Mouse (Mus musculus) kidney, postnatal 0 days (tissue): ENCODE data around the gene Slc25a22. TPM values are rescaled to one million over a fixed set of nuclear protein-coding genes. Genes with fewer than 3 reads are reported as not detected.
A peak's percentile ranks its signal among the peaks of the same experiment; 100 is the strongest.

Source experiments
- ATAC-seq: fragments of 200-750 bp; cut with Nextera tagmentation; replicated peaks from 2 replicates; pipeline ENCODE4 v1.8.0; 2017; ENCODE audit warnings: low read depth, moderate number of reproducible peaks, moderate TSS enrichment, moderate library complexity; ENCODE audit not compliant: low FRiP score
- DNase-seq: peaks from one replicate; pipeline ENCODE4 v3.0.0-alpha.2; 2016; ENCODE audit warnings: low spot score
- H3K27ac ChIP-seq: fragments of 300-500 bp; sonication (generic); 2 replicates; pipeline ENCODE4 v1.5.1; 2014; ENCODE audit warnings: mild to moderate bottlenecking
- H3K27me3 ChIP-seq: fragments of 300-500 bp; sonication (generic); 2 replicates; pipeline ENCODE4 v1.6.1; 2014; ENCODE audit warnings: low read length, mixed read lengths; ENCODE audit not compliant: insufficient read depth
- H3K36me3 ChIP-seq: fragments of 300-500 bp; sonication (generic); 2 replicates; pipeline ENCODE4 v1.6.1; 2014; ENCODE audit warnings: low read length, mixed read lengths; ENCODE audit not compliant: insufficient read depth
- H3K4me1 ChIP-seq: fragments of 300-500 bp; sonication (generic); replicated peaks from 2 replicates; pipeline ENCODE4 v1.6.1; 2014; ENCODE audit warnings: antibody characterized with exemption, low read length, mixed read lengths; ENCODE audit not compliant: insufficient read depth
- H3K4me2 ChIP-seq: fragments of 300-500 bp; sonication (generic); 2 replicates; pipeline ENCODE4 v1.6.1; 2014; ENCODE audit warnings: mild to moderate bottlenecking, low read length, moderate library complexity, mixed read lengths
- H3K4me3 ChIP-seq: fragments of 300-500 bp; sonication (generic); replicated peaks from 2 replicates; pipeline ENCODE4 v1.5.1; 2014; ENCODE audit warnings: low read depth, low read length
- H3K9ac ChIP-seq: fragments of 300-500 bp; sonication (generic); 2 replicates; pipeline ENCODE4 v1.6.1; 2014; ENCODE audit warnings: low read depth, low read length
- H3K9me3 ChIP-seq: fragments of 300-500 bp; sonication (generic); replicated peaks from 2 replicates; pipeline ENCODE4 v1.6.1; 2016; ENCODE audit warnings: low read length, inconsistent platforms, mixed read lengths
- CTCF ChIP-seq: IDR thresholded peaks from 2 replicates; pipeline ENCODE4 v1.5.1; 2016; ENCODE audit warnings: antibody characterized with exemption, low read depth, mild to moderate bottlenecking, moderate library complexity
- WGBS: fragments of 180-500 bp; shearing (Covaris S2); extraction: QIAGEN DNeasy Blood & Tissue Kit; methylation state at CpG from one replicate; pipeline ENCODE4 v1.1.7; 2014; 5-methylcytosine and 5-hydroxymethylcytosine counted together
- polyA plus RNA-seq: library from polyadenylated mRNA; unstranded; fragments of >200 nt; fragmentation: Nextera tagmentation; extraction: Ambion mirVana; gene quantifications from 2 replicates; pipeline ENCODE4 v1.2.1, GENCODE M21; 2015

Gene Slc25a22
- polyA plus RNA-seq, 1 experiment from 2014 or later = 15.8 TPM

- TF ChIP-seq CTCF = no peak
- H3K27ac ChIP-seq = no peak overlapping the region
- H3K4me2 ChIP-seq = no peak overlapping the region
- no peak for DNase-seq
- no peaks in the 10 kb centered on the region for H3K36me3 ChIP-seq
- peaks cover 6% of the 10 kb centered on the region for H3K4me1 ChIP-seq
- 46% methylated on average over 3 of the region's 3 CpGs for WGBS
- no peak for ATAC-seq
- H3K4me3 ChIP-seq = no peak overlapping the region
- H3K9ac ChIP-seq = no peak overlapping the region
- H3K27me3 ChIP-seq = no peaks in the 10 kb centered on the region
- no peaks in the 10 kb centered on the region for H3K9me3 ChIP-seq
Measured at GRCm38 (mm10) chr7:141388487-141389109, 49.1 kb downstream of the Slc25a22 start.

- Histone ChIP-seq H3K9ac (no peak overlapping the region), H3K27me3 (no peaks in the 10 kb centered on the region), H3K4me2 (no peak overlapping the region), H3K9me3 (no peaks in the 10 kb centered on the region), H3K4me3 (no peak overlapping the region), H3K27ac (no peak overlapping the region), H3K36me3 (no peaks in the 10 kb centered on the region), H3K4me1 (peaks cover 4% of the 10 kb centered on the region)
- TF ChIP-seq CTCF = no peak
- peak; percentile 28 for DNase-seq
- ATAC-seq = no peak
- 46% methylated on average over 2 of the region's 2 CpGs for WGBS
Measured at GRCm38 (mm10) chr7:141387807-141388486, 49.7 kb downstream of the Slc25a22 start.

DNA sequence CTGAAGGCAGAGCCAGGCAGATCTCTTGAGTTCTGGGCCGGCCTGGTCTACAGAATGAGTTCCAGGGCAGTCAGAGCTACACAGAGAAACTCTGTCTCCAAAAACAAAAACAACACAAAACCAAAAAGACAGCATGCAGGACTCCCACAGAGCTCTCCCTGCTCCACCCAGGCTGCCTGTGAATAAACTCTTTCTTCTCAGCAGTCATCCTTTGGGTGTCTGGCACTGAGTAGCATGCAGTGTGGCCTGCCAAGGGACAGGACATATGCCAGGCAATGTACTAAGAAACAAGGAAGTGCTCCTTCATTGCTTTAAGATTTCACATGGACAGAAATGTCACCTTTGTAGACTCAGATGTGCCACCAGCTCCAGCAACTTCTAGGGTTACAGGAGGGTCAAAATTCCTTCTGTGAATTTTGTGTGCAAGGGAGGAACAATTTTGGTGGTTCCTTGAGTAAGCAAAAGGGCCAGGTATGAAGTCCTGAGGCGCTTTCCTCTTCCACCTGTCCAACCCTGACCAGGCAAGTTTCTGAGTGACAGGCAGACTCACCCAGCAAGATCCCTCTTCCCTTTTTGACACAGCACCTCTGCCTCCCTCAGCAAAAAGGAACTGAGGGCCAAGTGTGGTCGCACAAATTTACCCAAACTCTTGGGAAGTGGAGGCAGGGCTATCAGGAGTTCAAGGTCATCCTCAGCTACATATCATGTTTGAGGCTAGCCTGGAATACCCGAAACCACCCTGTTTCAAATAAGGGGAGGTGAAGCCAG, 56.4 kb downstream of the Slc25a22 start:
- TF ChIP-seq CTCF = no peak
- ATAC-seq = no peak
- 75% methylated on average over 4 of the region's 4 CpGs for WGBS

More for the DNA sequence above, 56.4 kb downstream of the Slc25a22 start:
- H3K27me3 ChIP-seq = no peaks in the 10 kb centered on the region
- no peak for DNase-seq
- H3K4me2 ChIP-seq = no peak overlapping the region
- no peaks in the 10 kb centered on the region for H3K4me1 ChIP-seq
- no peak overlapping the region for H3K27ac ChIP-seq
- H3K4me3 ChIP-seq = no peak overlapping the region
- H3K36me3 ChIP-seq = no peaks in the 10 kb centered on the region
- H3K9me3 ChIP-seq = no peaks in the 10 kb centered on the region
- no peak overlapping the region for H3K9ac ChIP-seq

Other genes starting within 250 kb of the Slc25a22 start
- 91.5 and 95.5 TPM in 2 replicates for gene Hras, start 243.9 kb downstream of the Slc25a22 start, polyA plus RNA-seq
- gene Lrrc56, start 243.7 kb downstream of the Slc25a22 start, polyA plus RNA-seq = 9.9 and 10.8 TPM in 2 replicates
- 2.6 and 2.9 TPM in 2 replicates for gene Lmntd2, start 223.8 kb downstream of the Slc25a22 start, polyA plus RNA-seq
- gene Rassf7, start 222.0 kb downstream of the Slc25a22 start, polyA plus RNA-seq = 61.5 and 62.5 TPM in 2 replicates
- 37.2 and 39.8 TPM in 2 replicates for gene Phrf1, start 209.1 kb downstream of the Slc25a22 start, polyA plus RNA-seq
- gene Irf7, start 171.4 kb downstream of the Slc25a22 start, polyA plus RNA-seq = 14.5 and 21.1 TPM in 2 replicates
- gene Cdhr5, start 161.1 kb downstream of the Slc25a22 start, polyA plus RNA-seq = 40.1 and 41.2 TPM in 2 replicates
- gene Sct, start 158.8 kb downstream of the Slc25a22 start, polyA plus RNA-seq = 35.1 and 37.9 TPM in 2 replicates
- 1.8 and 2.2 TPM in 2 replicates for gene Drd4, start 145.9 kb downstream of the Slc25a22 start, polyA plus RNA-seq
- gene Deaf1, start 110.2 kb downstream of the Slc25a22 start, polyA plus RNA-seq = 64.1 and 64.2 TPM in 2 replicates
- gene Tmem80, start 110.2 kb downstream of the Slc25a22 start, polyA plus RNA-seq = 40.5 and 45.3 TPM in 2 replicates
- gene Eps8l2, start 99.0 kb downstream of the Slc25a22 start, polyA plus RNA-seq = 76.5 and 77.1 TPM in 2 replicates
- 420 and 440 TPM in 2 replicates for gene Taldo1, start 45.7 kb downstream of the Slc25a22 start, polyA plus RNA-seq
- gene Gatd1, start 23.8 kb downstream of the Slc25a22 start, polyA plus RNA-seq = 50.0 and 52.0 TPM in 2 replicates
- gene Cend1, start 8.4 kb downstream of the Slc25a22 start, polyA plus RNA-seq = 2.2 and 2.3 TPM in 2 replicates
- gene Pidd1, start 6.1 kb upstream of the Slc25a22 start, polyA plus RNA-seq = 3.6 and 5.1 TPM in 2 replicates
- gene Rplp2, start 9.5 kb upstream of the Slc25a22 start, polyA plus RNA-seq = 1,479 and 1,595 TPM in 2 replicates
- gene Pnpla2, start 17.3 kb upstream of the Slc25a22 start, polyA plus RNA-seq = 68.0 and 72.9 TPM in 2 replicates
- 16.1 and 20.5 TPM in 2 replicates for gene Cracr2b, start 23.2 kb upstream of the Slc25a22 start, polyA plus RNA-seq
- gene Cd151, start 29.5 kb upstream of the Slc25a22 start, polyA plus RNA-seq = 36.1 and 37.2 TPM in 2 replicates
- gene Polr2l, start 37.2 kb upstream of the Slc25a22 start, polyA plus RNA-seq = 68.5 and 72.2 TPM in 2 replicates
- gene Tspan4, start 37.3 kb upstream of the Slc25a22 start, polyA plus RNA-seq = 109 and 115 TPM in 2 replicates
- gene Chid1, start 102.0 kb upstream of the Slc25a22 start, polyA plus RNA-seq = 30.0 and 33.7 TPM in 2 replicates
- gene Ap2a2, start 124.3 kb upstream of the Slc25a22 start, polyA plus RNA-seq = 56.0 and 64.8 TPM in 2 replicates
- 0.05 and 0.09 TPM in 2 replicates for gene Muc6, start 217.4 kb upstream of the Slc25a22 start, polyA plus RNA-seq